Mouse (Mus musculus): ENCODE data around the gene Gfer.

- TF ChIP-seq CTCF (IDR thresholded peaks at IDR 0.05; ENCODE audit: insufficient read depth, low read depth, low read length): peak; percentile 94
- no peak for TF ChIP-seq POLR2A (IDR thresholded peaks at IDR 0.05; ENCODE audit: insufficient read depth, low read depth, low read length)
These were observed 41.8 kb downstream of the Gfer start for GRCm38 (mm10) chr17:24653967-24654710.

All from olfactory bulb, adult 2 months (tissue).